Mouse (Mus musculus): ENCODE measurements at regions not wholly inside any gene's neighbourhood (a gene's known extent, or its start where the extent isn't known, plus 50 kb on each side); places are given as distances from the start of the nearest gene placed in this dataset.
"Not testable (repeated sequence)": the region's sequence is repeated elsewhere in the genome, so short reads cannot be mapped to it uniquely, and the experiment has no call there.

DNA sequence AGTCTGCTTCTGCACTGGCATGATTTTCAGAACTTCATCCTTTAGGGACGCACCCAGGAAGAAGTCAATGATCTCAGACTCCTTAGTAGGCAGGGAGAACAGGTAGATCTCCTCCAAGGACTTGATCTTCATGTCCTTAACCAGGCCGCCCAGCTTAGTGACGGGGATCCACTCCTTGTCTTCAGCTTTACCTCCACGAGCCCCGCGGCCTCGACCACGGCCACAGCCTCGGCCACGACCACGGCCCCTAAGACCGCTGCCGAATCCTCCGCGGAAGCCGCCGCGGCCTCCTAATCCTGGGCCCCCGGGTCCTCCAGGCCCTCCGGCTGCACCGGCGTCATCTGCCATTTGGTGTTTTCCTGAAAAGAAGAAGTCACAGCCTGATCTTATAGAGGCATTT, 128.0 kb upstream of the Stt3b start:
- not testable (repeated sequence) for TF ChIP-seq CTCF (IDR thresholded peaks at IDR 0.05; ENCODE audit: low read depth); EP300 (optimal IDR thresholded peaks at IDR 0.05)

All from stomach, postnatal 0 days (tissue).